Mouse (Mus musculus) midbrain, embryonic 16.5 days (tissue): ENCODE measurements around the gene Ccdc130. TPM values are rescaled to one million over a fixed set of nuclear protein-coding genes. Genes with fewer than 3 reads are reported as not detected.

Source experiments
- ATAC-seq: fragments of 200-750 bp; cut with Nextera tagmentation; 2 replicates; pipeline ENCODE4 v1.8.0; 2017; ENCODE audit warnings: moderate TSS enrichment
- H3K27ac ChIP-seq: fragments of 300-500 bp; sonication (generic); 2 replicates; pipeline ENCODE4 v1.5.1; 2014; ENCODE audit warnings: mild to moderate bottlenecking, low read length, mixed read lengths
- H3K27me3 ChIP-seq: fragments of 300-500 bp; sonication (generic); 2 replicates; pipeline ENCODE4 v1.6.1; 2014; ENCODE audit warnings: low read depth, low read length, mixed read lengths; ENCODE audit not compliant: control insufficient read depth, insufficient read depth
- H3K36me3 ChIP-seq: fragments of 300-500 bp; sonication (generic); 2 replicates; pipeline ENCODE4 v1.6.1; 2014; ENCODE audit warnings: mild to moderate bottlenecking, low read length, moderate library complexity, mixed read lengths; ENCODE audit not compliant: control insufficient read depth, insufficient read depth
- H3K4me1 ChIP-seq: fragments of 300-500 bp; sonication (generic); 2 replicates; pipeline ENCODE4 v1.6.1; 2014; ENCODE audit warnings: mild to moderate bottlenecking, low read length, mixed read lengths; ENCODE audit not compliant: control insufficient read depth, insufficient read depth
- H3K4me2 ChIP-seq: fragments of 300-500 bp; sonication (generic); 2 replicates; pipeline ENCODE4 v1.6.1; 2014; ENCODE audit warnings: mild to moderate bottlenecking, low read length, mixed read lengths
- H3K4me3 ChIP-seq: fragments of 300-500 bp; sonication (generic); 2 replicates; pipeline ENCODE4 v1.5.1; 2014; ENCODE audit warnings: low read depth, mild to moderate bottlenecking, low read length, moderate library complexity, mixed read lengths
- H3K9ac ChIP-seq: fragments of 300-500 bp; sonication (generic); 2 replicates; pipeline ENCODE4 v1.6.1; 2014; ENCODE audit warnings: low read depth, low read length, mixed read lengths
- H3K9me3 ChIP-seq: fragments of 300-500 bp; sonication (generic); replicated peaks from 2 replicates; pipeline ENCODE4 v1.6.1; 2014; ENCODE audit warnings: mild to moderate bottlenecking, low read length, mixed read lengths; ENCODE audit not compliant: control insufficient read depth, poor library complexity, severe bottlenecking
- WGBS: fragments of 180-500 bp; shearing (Covaris S2); extraction: QIAGEN DNeasy Blood & Tissue Kit; methylation state at CpG from one replicate; pipeline ENCODE4 v1.1.7; 2014; 5-methylcytosine and 5-hydroxymethylcytosine counted together
- polyA plus RNA-seq: library from polyadenylated mRNA; unstranded; fragments of >200 nt; fragmentation: Nextera tagmentation; extraction: Ambion mirVana; gene quantifications from 2 replicates; pipeline ENCODE4 v1.2.1, GENCODE M21; 2015

Ccdc130 gene
- polyA plus RNA-seq, 1 experiment from 2014 or later = 23.0 TPM

DNA sequence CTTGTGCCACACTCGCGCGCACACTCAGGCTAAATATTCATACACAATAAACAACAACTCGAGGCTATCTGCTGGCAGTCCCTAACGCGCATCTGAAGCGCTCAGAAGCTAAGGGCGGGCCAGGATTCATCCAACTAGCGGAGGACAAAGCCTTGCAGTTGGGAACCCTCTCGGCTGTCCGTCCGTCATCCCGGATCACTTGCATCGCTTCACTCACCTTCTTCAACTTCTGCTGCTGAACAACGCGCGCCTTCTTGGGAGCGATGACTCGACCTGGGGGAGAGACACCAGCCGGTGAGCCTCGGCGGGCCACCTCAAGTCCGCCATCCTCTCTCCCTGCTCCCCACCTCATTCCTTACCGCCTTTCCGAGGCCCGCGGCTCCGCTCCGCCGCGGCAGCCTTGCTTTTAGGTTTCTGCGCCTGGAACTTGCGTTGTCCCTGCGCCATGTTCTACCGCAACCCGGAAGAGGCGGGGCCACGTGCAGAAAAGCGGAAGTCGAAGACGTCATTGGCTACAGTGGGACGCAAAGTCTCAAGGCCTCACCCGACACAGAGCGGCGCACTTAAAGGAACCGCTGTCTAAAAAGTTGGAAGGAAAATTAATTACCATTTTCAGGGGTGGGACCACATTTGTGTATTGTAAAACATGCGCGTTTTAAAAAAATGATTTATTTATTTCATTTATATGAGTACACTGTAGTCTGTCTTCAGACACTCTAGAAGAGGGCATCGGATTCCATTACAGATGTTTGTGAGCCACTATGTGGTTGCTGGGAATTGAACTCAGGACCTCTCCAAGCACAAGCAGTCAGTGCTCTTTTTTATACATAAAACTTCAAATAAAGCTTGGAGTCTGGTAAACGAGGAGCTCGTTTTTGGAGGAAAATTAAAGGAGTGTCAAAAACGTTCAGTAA, 20.7 kb downstream of the Ccdc130 start, which contains the start of gene D8Ertd738e:
Gene D8Ertd738e (minus strand): TSS at position 463 of the 914 bp plus-strand sequence.
- H3K36me3 ChIP-seq = peaks cover 39% of the 10 kb centered on the region
- peak within 1 kb of the TSS; percentile 73 for H3K27ac ChIP-seq
- H3K9me3 ChIP-seq = no peaks in the 10 kb centered on the region
- WGBS = 4% methylated on average over 52 of the region's 52 CpGs
- H3K4me1 ChIP-seq = peaks cover 7% of the 10 kb centered on the region; the same call in 1 of the 2 replicates
- H3K4me2 ChIP-seq = peak within 1 kb of the TSS; percentile 91
- no peaks in the 10 kb centered on the region for H3K27me3 ChIP-seq
- ATAC-seq = peak; percentile 94
- peak within 1 kb of the TSS; percentile 74 for H3K9ac ChIP-seq
- peak within 1 kb of the TSS; percentile 74 for H3K4me3 ChIP-seq

GRCm38 (mm10) chr8:84241821-84242220, 28.4 kb downstream of the Ccdc130 start:
- no peak overlapping the region for H3K27ac ChIP-seq
- H3K9ac ChIP-seq = no peak overlapping the region
- no peaks in the 10 kb centered on the region for H3K9me3 ChIP-seq
- no peak for ATAC-seq
- no peak overlapping the region for H3K4me2 ChIP-seq
- H3K4me1 ChIP-seq = peaks cover 6% of the 10 kb centered on the region
- WGBS = 69% methylated on average over 2 of the region's 2 CpGs
- no peaks in the 10 kb centered on the region for H3K27me3 ChIP-seq
- H3K36me3 ChIP-seq = peaks cover 22% of the 10 kb centered on the region
- no peak overlapping the region for H3K4me3 ChIP-seq

DNA sequence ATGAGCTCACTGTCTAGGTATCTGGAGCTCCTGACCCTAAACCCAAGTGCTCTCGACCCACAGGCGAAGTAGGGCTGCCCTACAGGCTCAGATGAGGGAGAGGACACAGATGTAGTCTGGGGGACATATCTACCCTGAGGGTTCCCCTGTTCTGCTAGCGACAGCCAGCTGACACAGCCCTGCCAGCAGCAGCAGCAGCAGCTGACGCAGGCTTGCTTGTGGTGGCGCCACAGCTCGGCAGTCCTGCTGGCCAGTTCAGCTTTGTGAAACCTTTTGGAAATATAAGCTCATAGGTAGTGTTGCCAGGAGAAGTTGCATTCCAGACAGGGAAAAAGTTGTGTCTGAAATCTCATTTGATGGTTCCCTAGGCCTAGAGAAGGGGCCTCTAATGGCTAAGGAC, 29.0 kb downstream of the Ccdc130 start:
- H3K4me3 ChIP-seq = no peak overlapping the region
- no peak overlapping the region for H3K9ac ChIP-seq
- no peaks in the 10 kb centered on the region for H3K9me3 ChIP-seq
- ATAC-seq = no peak
- H3K27ac ChIP-seq = no peak overlapping the region
- no peak overlapping the region for H3K4me2 ChIP-seq
- H3K4me1 ChIP-seq = peaks cover 6% of the 10 kb centered on the region
- peaks cover 16% of the 10 kb centered on the region for H3K36me3 ChIP-seq
- no peaks in the 10 kb centered on the region for H3K27me3 ChIP-seq
- WGBS = 76% methylated on average over 6 of the region's 6 CpGs

- peak overlapping the region; percentile 73 for H3K4me2 ChIP-seq
- H3K27me3 ChIP-seq = no peaks in the 10 kb centered on the region
- peak; percentile 11 for ATAC-seq
- 16% methylated on average over 19 of the region's 19 CpGs for WGBS
- H3K36me3 ChIP-seq = no peaks in the 10 kb centered on the region
- peak overlapping the region; percentile 86 for H3K27ac ChIP-seq
- no peaks in the 10 kb centered on the region for H3K9me3 ChIP-seq
- peak overlapping the region; percentile 62 for H3K4me3 ChIP-seq
- peaks cover 30% of the 10 kb centered on the region for H3K4me1 ChIP-seq
- peak overlapping the region; percentile 72 for H3K9ac ChIP-seq
Measured at GRCm38 (mm10) chr8:84237542-84238229, 32.5 kb downstream of the Ccdc130 start.

DNA sequence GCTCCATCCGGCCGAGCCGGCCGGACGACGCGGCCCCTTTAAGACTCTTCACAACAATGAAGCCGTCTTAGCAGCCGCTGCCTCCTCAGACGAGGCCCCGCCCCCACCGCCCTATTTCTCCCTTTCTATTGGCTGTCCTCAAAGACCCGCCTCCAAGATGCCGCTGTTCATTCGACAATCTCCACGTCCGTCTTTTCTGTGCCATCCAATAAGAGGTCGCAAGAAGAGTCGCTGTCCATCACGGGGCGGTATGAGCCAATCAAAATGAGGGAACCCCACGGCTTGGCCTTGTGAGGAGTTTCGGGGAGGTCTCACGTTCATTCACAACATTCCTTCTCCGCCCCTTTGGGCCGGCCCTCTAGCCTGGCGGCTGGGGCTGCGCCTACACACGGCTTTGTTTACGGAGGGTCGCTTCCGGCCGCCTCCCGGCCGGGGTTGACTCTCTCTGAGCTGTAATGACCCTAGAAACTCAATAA, 33.1 kb downstream of the Ccdc130 start, which contains the start of gene Zswim4:
Gene Zswim4 (minus strand): TSS at position 58 of the 476 bp plus-strand sequence.
- ATAC-seq = peak; percentile 98
- Histone ChIP-seq H3K27me3 (no peaks in the 10 kb centered on the region), H3K9me3 (no peaks in the 10 kb centered on the region), H3K4me1 (peaks cover 30% of the 10 kb centered on the region), H3K9ac (peak within 1 kb of the TSS; percentile 91), H3K27ac (peak within 1 kb of the TSS; percentile 86), H3K4me3 (peak within 1 kb of the TSS; percentile 74), H3K4me2 (peak within 1 kb of the TSS; percentile 93), H3K36me3 (no peaks in the 10 kb centered on the region)
- WGBS = under 1% methylated on average over 35 of the region's 35 CpGs

DNA sequence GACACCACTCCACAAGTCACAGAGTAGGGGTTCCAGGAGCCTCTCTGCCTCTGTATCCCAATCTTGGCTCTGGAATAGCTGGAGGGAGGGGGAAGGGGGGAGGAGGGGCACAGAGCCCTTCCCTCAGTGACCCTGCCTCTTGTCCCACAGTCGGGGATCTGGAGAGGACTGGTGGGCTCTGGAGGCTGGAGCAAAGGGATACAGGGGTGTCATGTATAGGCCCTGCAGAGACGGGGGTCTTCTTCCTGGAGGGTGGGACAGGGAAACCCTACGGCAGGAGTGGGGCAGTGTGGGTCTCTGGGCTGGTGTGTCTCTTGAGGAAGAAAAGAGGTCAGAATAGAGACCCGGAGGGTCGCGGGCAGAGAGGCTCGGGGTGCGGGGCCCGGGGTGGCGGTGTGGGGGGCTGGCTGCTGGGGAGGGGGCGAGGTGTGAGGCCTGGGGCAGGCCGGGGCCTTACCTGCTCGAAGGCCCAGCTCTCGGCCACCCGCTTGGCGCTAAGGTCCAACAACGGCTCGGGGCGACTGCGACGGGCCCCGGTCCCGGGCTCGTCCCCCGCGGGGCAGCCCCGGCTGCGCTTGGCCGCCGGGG, 33.7 kb downstream of the Ccdc130 start:
- Histone ChIP-seq H3K4me3 (peak overlapping the region; percentile 74), H3K4me2 (peak overlapping the region; percentile 93), H3K36me3 (no peaks in the 10 kb centered on the region), H3K9ac (peak overlapping the region; percentile 91), H3K27ac (peak overlapping the region; percentile 71), H3K27me3 (no peaks in the 10 kb centered on the region), H3K9me3 (no peaks in the 10 kb centered on the region), H3K4me1 (peaks cover 30% of the 10 kb centered on the region)
- under 1% methylated on average over 25 of the region's 30 CpGs for WGBS
- ATAC-seq = peak; percentile 59

DNA sequence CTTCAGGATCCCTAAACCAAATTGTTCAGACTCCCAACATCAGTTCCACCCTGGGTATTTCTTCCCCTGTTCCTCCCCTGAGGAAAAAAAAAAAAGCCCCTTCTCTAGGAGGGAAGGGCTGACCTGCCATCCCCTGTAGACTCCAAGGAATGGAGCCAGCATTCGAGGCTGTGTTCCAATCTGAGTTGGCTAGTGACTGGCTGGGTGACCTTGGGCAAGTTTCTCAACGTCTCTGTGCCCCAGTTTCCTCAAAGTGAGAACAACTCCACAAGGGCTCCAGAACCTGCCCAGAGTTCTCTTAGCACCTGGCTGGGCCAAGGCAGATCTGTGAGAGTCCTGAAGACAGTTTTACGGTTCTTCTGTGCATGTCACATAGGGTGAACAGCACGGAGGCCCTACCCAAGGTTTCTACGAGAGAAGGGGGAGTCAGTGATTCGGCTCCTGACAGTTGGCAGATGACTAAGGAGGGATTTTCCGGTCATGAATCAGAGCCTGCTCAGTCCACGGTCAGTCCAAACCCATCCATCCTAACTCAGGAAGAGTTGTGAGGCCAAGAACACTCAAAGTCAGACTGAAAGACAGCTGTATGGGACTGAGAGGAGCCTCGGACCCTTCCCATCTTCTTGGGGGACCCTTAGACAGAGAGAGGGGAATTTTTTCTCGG, 34.3 kb downstream of the Ccdc130 start:
- Histone ChIP-seq H3K27ac (no peak overlapping the region), H3K9me3 (no peaks in the 10 kb centered on the region), H3K27me3 (no peaks in the 10 kb centered on the region), H3K4me2 (peak overlapping the region; percentile 93), H3K4me1 (peaks cover 30% of the 10 kb centered on the region), H3K9ac (peak overlapping the region; percentile 91), H3K36me3 (0 out of 2 replicates have a peak, but pooled peaks cover under 1% of the 10 kb centered on the region), H3K4me3 (peak overlapping the region; percentile 74)
- ATAC-seq = no peak
- 28% methylated on average over 10 of the region's 10 CpGs for WGBS

- H3K36me3 ChIP-seq = peaks cover 17% of the 10 kb centered on the region
- no peak for ATAC-seq
- H3K9me3 ChIP-seq = no peaks in the 10 kb centered on the region
- WGBS = 83% methylated on average over 2 of the region's 2 CpGs
- H3K4me3 ChIP-seq = no peak overlapping the region
- no peaks in the 10 kb centered on the region for H3K27me3 ChIP-seq
- H3K4me1 ChIP-seq = peaks cover 29% of the 10 kb centered on the region
- no peak overlapping the region for H3K9ac ChIP-seq
- H3K27ac ChIP-seq = no peak overlapping the region
- no peak overlapping the region for H3K4me2 ChIP-seq
Measured at GRCm38 (mm10) chr8:84233055-84233454, 37.1 kb downstream of the Ccdc130 start.
